Mouse (Mus musculus): ENCODE measurements around the gene Tnfsf15.

Tnfsf15 gene

DNA sequence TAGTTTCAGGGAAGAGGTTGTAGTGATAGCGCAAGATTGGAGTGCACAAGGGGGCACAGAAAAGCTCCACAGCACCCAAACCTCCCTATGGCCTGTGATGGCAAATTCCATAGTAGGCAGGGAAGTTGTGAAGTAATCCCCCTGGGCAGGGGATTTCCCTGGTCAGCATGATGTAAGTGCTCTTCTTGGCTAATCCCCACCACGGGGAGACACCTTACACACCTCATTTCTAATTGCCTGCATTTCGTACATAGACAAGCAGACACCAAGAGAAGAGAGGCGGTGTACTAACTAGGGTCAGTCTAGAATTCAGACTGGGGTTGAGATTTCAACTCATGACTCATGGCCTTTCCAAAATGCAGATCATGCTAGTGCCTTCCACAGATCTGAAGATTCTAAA is 4.2 kb downstream of the Tnfsf15 start:
- DNase-seq, result no peak

DNA sequence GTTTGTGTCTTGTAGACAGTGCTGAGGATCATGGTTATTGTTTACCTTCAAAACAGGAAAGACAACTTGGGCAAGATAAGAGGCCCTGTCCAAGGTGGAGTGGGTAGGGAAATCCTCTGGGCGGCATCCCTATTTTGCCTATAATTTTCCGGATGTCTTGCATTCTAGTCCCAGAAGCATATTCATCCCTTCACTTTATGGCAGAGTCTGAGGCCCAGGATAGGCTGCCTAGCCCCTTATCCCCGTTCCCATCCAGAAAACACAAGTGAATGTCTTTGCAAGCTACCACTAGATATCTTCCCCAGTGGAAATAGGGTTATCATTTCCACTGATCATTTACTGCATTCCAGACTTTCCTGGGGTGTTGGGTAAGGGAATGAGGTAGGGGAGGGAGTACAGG is 4.9 kb downstream of the Tnfsf15 start:
- DNase-seq, result no peak

GRCm38 (mm10) chr4:63739524-63739923 is 5.4 kb downstream of the Tnfsf15 start:
- DNase-seq, result no peak

GRCm38 (mm10) chr4:63738364-63738997 is 6.4 kb downstream of the Tnfsf15 start:
- DNase-seq, result no peak

DNA sequence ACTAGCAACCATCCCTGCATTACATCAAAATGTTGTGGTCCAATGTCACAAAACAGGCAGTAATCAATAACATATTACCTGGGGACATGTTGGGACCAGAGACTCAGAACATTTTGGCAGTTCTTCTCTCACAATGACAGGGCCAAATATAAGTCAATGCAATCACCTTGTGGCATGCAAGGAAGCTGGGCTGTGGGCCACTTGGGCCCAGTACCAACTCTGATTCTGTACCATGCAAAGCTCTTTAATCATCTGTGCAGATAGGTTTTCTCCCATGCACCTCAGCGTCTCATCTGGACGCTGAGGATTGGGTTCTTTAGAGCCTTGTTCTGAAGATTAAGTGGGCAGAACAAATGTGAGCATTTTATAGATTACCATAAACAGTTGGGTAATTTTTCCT is 13.6 kb downstream of the Tnfsf15 start:
- no peak for DNase-seq

GRCm38 (mm10) chr4:63726727-63727126 is 18.2 kb downstream of the Tnfsf15 start:
- DNase-seq, result no peak

DNA sequence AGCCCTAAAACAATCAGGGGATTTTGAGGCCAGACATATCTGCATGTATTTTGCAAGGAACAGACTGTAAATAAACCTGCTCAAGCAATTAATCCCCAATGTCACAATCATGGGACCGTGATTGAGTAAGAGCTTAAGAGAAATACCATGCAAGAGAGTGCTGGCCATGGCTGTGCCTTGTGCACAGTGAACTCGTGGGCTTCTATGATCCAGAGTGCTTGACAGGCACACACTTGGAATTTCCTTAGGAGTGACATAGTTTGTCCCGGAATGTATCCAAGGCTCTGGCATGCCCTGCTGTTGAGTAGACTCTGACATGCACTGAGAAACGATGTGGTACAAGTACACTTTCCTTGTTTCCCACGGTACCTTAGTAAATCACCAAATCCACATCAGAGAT is 18.9 kb downstream of the Tnfsf15 start:
- no peak for DNase-seq

DNA sequence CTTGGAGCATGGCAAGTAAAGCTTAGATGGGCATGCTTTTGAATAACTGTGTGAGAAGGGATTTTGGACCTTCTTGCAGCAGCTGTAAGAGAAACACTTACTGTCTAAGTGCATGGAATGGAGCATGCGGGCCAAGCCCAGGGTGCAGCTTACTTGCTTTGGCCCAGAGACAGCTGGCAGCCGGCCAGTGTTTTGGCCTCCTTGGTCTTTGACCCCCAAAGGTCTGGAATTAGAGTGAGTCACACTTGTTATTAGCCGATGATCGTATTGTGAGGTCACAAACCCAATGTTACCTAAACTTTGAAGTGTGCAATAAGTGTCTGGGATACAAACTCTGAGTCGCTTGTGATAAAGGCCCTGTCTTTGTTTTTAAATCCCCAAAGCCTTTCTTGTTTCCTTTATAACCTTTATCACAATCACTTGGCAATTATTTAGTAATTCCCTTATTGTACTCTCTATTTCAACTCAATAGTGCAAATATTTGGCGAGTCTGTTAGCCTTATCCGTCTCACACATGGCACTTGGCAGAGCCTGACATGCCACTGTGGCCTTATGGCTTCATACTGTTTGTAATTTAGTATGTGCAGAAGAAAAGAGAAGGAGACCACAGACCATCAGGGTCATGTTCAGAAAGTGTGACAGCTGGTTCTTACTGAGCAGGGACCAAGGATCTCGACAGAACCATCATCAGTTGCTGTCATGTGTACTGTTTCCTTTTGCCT is 26.8 kb downstream of the Tnfsf15 start:
- DNase-seq, result no peak

DNA sequence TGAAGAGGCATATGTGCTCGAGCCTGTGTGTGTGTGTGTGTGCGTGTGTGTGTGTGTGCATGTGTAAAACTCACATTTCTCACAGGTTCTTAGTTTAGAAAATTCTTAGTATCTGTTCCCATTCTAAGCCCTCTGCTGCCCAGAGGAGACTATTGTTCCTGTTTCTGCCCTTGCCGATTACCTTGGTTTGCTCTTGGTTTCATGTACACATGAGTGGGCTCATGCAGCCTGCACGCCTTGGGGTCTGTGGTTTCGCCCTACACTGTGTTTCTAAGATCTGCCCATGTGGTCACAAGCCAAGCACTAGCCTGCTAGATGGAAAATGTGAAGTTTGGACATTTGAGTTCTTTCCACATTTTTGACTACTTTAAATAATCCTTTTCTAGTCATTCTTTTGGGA is 33.0 kb downstream of the Tnfsf15 start:
- DNase-seq, result no peak

GRCm38 (mm10) chr4:63710431-63711220 is 34.3 kb downstream of the Tnfsf15 start:
- DNase-seq, result no peak

- no peak for DNase-seq
Measured at GRCm38 (mm10) chr4:63706279-63706971, 38.5 kb downstream of the Tnfsf15 start.

DNA sequence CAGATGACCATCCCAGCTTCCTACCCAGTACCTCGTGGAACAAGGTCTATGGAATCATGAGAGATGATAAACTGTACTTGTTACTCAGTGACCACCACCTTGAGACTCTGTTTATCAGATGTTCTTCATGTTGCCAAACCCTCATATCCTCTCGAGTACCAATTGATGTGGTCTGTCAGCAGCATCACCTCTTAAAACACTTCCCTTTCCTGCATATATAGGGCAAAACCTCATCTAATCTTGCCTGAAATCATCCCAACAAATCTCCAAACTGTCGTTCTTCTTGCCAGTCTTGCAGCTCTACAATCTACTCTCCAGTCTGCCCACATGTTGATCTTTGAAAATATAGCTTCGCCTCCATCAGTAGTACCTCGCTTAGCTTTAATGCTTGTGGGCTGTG is 40.7 kb downstream of the Tnfsf15 start:
- no peak for DNase-seq

DNA sequence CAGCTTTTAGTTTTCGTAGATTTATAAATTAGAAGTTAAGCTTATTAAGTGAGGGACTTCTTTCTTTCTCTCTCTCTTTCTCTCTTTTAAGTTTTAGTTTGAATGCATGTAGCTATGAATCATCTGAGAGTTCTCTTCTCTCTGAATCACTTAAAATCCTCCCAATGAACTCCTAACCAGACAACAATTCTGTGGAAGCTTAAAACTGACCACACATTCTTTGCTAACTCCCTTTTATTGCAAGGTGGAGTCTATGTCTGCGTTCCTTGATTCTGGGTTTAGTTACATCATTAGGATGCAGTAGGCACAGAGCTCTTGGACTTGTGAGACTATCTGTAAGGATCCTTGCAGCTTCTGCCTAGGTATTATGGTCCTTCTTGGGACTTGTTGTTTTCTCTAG is 41.2 kb downstream of the Tnfsf15 start:
- no peak for DNase-seq

- no peak for DNase-seq
Measured at GRCm38 (mm10) chr4:63702006-63702704, 42.8 kb downstream of the Tnfsf15 start.

DNA sequence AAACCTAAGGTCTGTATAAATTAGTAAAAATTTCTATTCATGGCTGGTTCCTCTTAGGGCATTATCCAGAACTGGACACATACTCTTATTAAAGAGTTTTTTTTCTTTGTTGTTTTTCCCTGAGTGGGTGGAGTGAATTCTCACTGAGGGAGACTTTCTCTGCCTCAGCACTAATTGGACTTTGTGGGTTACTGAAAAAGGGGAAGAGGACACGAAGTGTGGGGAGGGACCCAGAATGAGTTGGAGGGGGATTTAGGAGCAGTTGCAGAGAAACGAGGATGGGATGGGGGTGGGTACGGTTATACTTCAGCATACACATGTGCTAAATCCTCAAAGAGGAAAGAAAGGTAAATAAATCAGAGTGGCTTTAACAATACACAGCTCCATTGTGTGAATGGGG is 45.2 kb downstream of the Tnfsf15 start:
- no peak for DNase-seq

DNA sequence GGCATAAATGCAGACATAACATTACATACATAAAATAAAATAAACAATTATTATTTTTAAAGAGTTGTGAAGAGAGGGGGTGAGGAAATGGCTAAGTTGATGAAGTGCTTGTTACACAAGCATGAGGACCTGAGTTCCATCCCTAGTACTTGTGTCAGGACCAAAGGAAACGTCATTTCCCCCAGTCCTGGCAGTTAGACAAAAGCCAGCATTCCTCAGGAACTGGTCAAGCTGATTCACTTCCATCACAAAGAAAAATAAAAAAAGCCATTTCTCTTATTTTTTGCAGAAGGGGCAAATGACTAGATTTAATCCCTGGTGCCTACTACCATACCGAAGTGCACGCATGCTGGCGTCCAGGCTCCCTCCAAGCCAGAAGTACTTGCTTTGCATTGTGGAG is 48.0 kb downstream of the Tnfsf15 start:
- no peak for DNase-seq

DNA sequence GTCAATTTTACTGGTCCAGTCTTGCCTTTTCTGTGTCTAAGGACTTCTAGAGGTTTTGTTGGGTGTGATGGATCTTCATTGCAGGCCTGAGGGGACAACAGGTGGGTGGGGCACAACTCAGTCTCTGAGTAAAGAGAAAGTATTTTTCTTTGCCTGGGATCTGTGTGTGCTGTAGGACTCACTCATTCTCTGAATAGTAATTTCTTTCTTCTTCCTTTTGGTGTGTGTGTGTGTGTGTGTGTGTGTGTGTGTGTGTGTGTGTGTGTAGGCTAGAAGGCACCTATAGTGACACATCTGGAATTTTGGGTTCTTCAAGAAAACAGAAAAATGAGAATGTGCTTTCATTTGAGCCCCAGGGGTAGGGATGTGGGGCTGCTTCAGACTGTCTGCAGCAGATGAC is 52.6 kb downstream of the Tnfsf15 start:
- DNase-seq, result no peak

GRCm38 (mm10) chr4:63687429-63687828 is 57.5 kb downstream of the Tnfsf15 start:
- no peak for DNase-seq

- peak; percentile 14 for DNase-seq
Measured at GRCm38 (mm10) chr4:63686157-63686556, 58.8 kb downstream of the Tnfsf15 start.

DNA sequence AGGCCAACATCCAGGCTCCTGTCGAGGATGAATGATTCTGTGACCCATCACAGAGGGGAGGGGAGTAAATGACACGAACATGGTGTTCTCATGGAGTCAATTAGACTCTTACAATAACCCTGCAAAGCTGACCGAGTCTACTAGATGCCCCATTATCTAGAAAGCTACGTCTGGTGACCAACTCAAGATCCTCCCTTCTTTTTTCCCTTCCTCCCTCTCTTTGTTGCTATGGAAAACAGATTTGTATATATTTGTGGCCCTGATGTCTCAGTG is 59.7 kb downstream of the Tnfsf15 start:
- DNase-seq, result no peak

DNA sequence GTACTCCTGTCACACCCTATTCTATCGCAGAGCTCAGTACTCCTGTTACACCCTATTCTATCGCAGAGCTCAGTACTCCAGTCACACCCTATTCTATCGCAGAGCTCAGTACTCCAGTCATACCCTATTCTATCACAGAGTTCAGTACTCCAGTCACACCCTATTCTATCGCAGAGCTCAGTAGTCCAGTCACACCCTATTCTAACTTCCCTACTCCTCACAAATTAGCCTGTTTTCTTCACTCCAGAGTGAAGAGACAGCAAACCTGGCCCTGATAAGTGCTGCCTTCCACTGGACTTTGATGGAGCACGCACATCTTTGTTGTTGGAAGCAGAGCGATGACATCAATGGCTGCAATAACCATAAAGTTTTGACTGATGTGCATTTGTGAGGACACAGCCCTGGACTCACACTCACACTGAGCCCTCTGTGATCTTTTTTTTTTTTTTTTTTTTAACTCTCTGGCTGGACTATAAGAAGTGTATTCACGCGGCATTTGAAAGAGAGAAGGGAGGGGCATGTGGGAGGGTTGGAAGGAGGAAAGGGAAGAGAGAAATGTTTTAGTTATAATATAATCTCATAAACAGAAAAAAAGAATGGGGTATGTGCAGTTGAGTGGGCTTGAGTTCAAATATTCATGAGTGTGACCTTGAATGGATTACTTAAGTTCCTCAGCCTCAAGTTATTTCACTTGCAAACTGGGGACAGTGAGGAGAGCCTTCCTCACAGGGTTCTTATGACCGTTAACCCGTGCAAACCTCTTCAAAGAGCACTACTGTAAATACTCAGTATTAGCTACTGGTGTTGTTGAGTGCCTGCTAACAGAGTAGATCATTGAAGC is 60.3 kb downstream of the Tnfsf15 start:
- DNase-seq, result no peak

- no peak for DNase-seq
Measured at GRCm38 (mm10) chr4:63683716-63684115, 61.2 kb downstream of the Tnfsf15 start.

All from layer of hippocampus, adult 9-11 months (tissue).